Mouse (Mus musculus) gastrocnemius, adult 8-10 months (tissue): ENCODE results near the gene Pcsk5. TPM values are rescaled to one million over a fixed set of nuclear protein-coding genes. Genes with fewer than 3 reads are reported as not detected.
"Not testable (repeated sequence)": the region's sequence is repeated elsewhere in the genome, so short reads cannot be mapped to it uniquely, and the experiment has no call there.

ENCODE experiments used
- DNase-seq, 2 experiments: peaks; one replicate each; pipeline ENCODE4 v3.0.0; 2022; ENCODE audit warnings: low spot score in 2 of 2
- total RNA-seq, 4 experiments: library from RNA; stranded (reverse); gene quantifications; 2 replicates each; pipeline ENCODE4 v1.2.4; 2022

The Pcsk5 gene
- total RNA-seq, 4 experiments from 2014 or later, result 0.75 to 1.7 (median 0.95) TPM

- no peak for DNase-seq
Measured at GRCm38 (mm10) chr19:17482126-17482790, 355.2 kb downstream of the Pcsk5 start.

- no peak for DNase-seq
Measured at GRCm38 (mm10) chr19:17479471-17479870, 358.0 kb downstream of the Pcsk5 start.

DNA sequence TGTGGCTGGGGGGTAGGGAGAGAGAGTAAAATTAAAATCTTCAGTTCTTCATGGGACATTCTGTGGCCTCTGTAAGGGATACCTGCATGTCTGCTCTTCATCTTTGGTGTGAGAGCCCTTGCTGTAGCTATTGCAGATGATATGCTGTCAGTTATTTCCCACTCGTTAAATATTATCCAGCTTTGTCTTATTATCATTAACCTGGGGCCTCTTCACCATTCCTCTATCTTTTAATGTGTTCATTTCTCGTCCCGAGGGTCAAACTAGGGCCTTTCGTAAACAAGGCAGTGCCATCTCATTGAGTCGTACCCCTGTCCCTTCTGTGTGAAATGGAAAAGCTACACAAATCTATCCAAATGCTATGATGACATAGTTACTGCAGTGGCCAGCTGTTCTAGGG lies 361.4 kb downstream of the Pcsk5 start:
- DNase-seq, result no peak

- DNase-seq, result not testable (repeated sequence)
Measured at GRCm38 (mm10) chr19:17473138-17473537, 364.3 kb downstream of the Pcsk5 start.

DNA sequence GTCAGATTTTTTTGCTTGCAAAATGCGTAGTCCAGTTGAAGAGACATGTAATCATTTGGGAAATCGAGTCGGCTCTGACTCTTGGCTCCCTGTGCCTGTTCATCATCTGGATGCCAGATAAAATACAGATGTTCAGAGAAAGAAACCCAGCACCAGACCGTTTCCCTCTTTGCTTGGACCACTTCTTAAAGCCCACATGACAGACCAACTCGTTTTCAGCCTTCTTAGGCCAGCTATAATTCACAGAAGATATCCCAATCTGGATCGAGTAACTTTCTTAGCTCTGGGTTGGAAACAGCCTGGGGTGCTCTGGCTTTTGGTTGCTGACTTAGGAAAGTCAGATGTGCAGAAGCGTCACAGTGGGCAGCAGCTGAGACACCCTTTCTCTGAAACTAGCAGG lies 365.6 kb downstream of the Pcsk5 start:
- DNase-seq, result no peak

GRCm38 (mm10) chr19:17471196-17471595 lies 366.2 kb downstream of the Pcsk5 start:
- no peak for DNase-seq

GRCm38 (mm10) chr19:17467556-17468211 lies 369.7 kb downstream of the Pcsk5 start:
- DNase-seq, result no peak

DNA sequence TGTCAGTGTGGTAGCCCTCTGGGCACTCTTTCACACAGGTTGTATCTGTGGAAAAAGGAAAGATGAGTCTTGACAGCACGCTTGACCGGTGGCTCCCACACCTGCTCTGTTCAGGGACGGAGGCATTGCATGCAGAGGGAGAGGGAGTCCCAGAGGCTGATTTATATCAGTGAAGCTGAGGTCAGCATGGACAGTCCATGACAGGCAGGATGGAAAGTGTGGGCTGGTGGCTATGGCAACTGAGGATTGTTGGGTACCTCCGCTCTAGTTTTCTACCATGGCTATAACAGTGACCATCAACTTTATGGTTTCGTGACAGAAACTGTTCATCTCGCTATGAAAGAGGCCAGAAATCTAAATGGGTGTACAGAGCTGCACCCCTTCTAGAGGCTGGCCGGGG lies 385.4 kb downstream of the Pcsk5 start:
- DNase-seq, result no peak

DNA sequence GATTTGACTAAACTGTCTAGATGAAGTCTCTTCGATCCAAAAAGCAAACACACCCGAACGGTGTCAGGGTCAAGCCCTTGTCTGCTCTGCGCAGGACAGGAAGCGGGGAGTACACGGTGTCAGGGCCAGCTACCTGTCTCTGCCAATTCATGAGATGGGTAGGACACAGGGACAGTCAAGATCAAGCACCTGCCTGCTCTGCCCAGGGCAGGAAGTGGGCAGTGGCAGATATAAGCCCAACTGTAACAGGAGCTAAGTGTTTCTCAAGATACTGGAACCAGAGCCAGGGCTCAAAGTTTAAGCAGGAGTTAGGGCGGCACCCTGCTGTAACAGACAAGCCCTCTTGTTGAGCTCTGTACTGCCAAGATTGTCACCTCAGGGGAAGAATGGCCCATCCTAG lies 393.9 kb downstream of the Pcsk5 start:
- no peak for DNase-seq

DNA sequence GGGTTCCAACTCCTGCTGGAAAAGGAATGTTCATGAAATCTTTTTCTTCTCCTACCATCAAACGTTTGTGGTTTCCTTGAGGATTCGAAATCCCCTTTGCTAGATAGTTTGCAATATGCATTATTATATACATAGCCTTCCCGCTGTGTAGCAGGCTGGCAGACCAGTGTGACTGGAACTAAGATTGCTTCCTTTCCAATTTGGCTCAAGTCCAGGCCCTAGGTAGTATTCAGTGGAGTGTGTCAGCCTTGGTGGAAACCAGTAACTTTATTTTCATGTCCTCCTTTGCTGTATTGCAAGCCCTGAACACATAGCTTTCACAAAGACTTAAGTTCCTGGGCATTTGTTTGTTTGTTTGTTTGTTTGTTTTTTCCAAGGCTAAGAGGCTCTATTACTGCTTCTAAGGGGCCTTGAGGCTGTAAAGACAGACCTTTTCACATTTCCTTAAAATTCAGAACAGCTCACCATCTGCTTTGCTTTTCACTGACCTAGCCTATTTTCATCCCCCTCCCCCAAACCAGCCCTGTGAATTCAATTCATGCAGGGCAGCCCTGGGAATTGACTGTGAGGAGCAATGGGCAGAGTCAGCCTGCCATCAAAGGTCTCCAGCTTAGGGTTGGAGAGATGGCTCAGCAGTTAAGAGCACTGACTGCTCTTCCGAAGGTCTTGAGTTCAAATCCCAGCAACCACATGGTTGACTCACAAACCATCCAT lies 397.8 kb downstream of the Pcsk5 start:
- DNase-seq, result no peak

- DNase-seq, result no peak
Measured at GRCm38 (mm10) chr19:17436651-17437050, 400.8 kb downstream of the Pcsk5 start.

DNA sequence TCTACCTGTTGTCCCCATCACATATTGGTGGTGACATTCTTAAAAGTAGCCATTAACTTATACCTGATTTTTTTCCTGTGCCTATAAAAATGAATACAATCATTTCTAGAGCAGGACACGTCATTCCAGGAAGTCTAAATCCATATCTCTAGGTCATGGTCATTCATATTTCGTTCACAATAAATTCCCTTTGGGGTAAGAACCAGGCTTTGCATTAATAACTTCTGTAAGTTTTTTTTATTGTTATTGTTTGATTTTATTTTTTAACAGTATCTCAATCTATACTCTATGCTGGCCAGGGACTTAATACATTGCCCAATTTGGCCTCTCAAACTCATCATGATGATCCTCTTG lies 408.9 kb downstream of the Pcsk5 start:
- no peak for DNase-seq

GRCm38 (mm10) chr19:17427824-17428560 lies 409.4 kb downstream of the Pcsk5 start:
- DNase-seq, result no peak

GRCm38 (mm10) chr19:17423306-17423705 lies 414.1 kb downstream of the Pcsk5 start:
- DNase-seq, result no peak

GRCm38 (mm10) chr19:17417855-17418254 lies 419.6 kb downstream of the Pcsk5 start:
- no peak for DNase-seq

- no peak for DNase-seq
Measured at GRCm38 (mm10) chr19:17412915-17413459, 424.4 kb downstream of the Pcsk5 start.

GRCm38 (mm10) chr19:17410465-17411065 lies 426.9 kb downstream of the Pcsk5 start:
- no peak for DNase-seq

- DNase-seq, result no peak
Measured at GRCm38 (mm10) chr19:17409351-17409750, 428.1 kb downstream of the Pcsk5 start.

DNA sequence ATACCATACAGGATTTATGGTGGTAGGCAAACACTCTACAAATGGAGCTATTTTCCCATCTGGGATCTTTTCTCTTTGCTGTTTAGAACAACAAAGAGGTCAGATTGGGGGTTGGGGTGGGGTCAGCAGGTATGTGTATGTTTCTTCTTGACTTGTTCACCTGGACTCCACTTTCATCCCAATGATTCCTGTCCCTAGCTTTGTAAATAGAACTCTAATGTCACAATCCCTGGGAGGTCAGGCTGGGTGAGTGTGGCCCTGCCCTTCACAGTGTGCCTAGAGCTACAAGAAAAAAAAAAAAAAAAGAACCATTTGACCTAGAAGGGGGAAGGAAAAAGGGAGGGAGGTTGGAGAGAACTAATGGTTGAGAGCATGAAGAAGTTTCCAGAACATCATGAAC lies 428.8 kb downstream of the Pcsk5 start:
- DNase-seq, result no peak

- no peak for DNase-seq
Measured at GRCm38 (mm10) chr19:17406823-17407222, 430.6 kb downstream of the Pcsk5 start.

- no peak for DNase-seq
Measured at GRCm38 (mm10) chr19:17403175-17403574, 434.3 kb downstream of the Pcsk5 start.
